Mouse (Mus musculus): ENCODE results near the gene Tcf3. TPM values are rescaled to one million over a fixed set of nuclear protein-coding genes. Genes with fewer than 3 reads are reported as not detected.

Gene Tcf3
- total and polyA plus RNA-seq, 3 experiments: 125 to 258 TPM; not detected in 1

DNA sequence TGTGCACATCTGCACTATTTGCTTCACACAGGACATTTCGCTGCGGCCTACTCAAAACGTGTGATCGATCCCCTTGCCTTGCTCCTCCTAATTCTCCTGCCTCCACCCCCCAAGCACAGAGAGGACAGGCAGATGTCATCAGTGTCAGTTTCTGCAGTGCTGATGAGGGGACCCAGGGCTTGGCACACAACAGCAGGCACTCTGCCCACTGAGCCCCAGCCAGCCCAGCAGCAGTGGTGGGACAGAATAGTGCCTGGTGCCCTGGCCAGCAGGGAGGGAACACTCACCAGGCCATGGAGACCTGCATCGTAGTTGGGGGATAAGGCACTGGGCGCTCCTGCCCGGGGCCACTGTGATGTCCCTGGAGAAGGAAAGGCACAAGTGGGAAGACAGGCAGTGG is 17.9 kb downstream of the Tcf3 start:
- Histone ChIP-seq H3K9ac (ENCODE audit: control insufficient read depth, low read depth, low read length, poor library complexity, severe bottlenecking) (no peak overlapping the region), H3K27me3 (ENCODE audit: control insufficient read depth in 1 of 2, insufficient read depth in 2 of 2, low read length in 2 of 2) (no peaks in the 10 kb centered on the region), H3K4me3 (ENCODE audit: control insufficient read depth in 1 of 2, insufficient read depth in 1 of 2, low read depth in 2 of 2, low read length in 2 of 2) (no peak overlapping the region), H3K9me3 (replicated peaks; ENCODE audit: insufficient read depth, low read length) (no peaks in the 10 kb centered on the region), H3K27ac (ENCODE audit: control insufficient read depth, low read depth, low read length) (no peak overlapping the region), H3K4me1 (ENCODE audit: control insufficient read depth in 1 of 2, insufficient read depth in 2 of 2, low read length in 2 of 2) (peaks cover 0 to 19% of the 10 kb centered on the region in 2 experiments; a peak in 2 of 4 replicates), H3K79me2 (ENCODE audit: control insufficient read depth, insufficient read depth, low read length, poor library complexity) (no peaks in the 10 kb centered on the region), H3K36me3 (ENCODE audit: control insufficient read depth in 1 of 2, insufficient read depth in 2 of 2, low read length in 2 of 2) (peaks cover 6 to 12% of the 10 kb centered on the region in 2 experiments; a peak in 3 of 4 replicates)
- no peak for DNase-seq (ENCODE audit: low read depth, low spot score)
- TF ChIP-seq ZMIZ1 (IDR thresholded peaks at IDR 0.05; ENCODE audit: low read depth, low read length) (no peak), CHD1 (IDR thresholded peaks at IDR 0.05; ENCODE audit: low read depth, low read length) (no peak), USF2 (IDR thresholded peaks at IDR 0.05; ENCODE audit: borderline replicate concordance in 1 of 2, insufficient read depth in 1 of 2, low read depth in 1 of 2, low read length in 2 of 2) (no peak), GABPA (IDR thresholded peaks at IDR 0.05; ENCODE audit: low read depth, low read length) (no peak), EP300 (IDR thresholded peaks at IDR 0.05; ENCODE audit: low read depth in 1 of 2, low read length in 2 of 2) (no peak), MYC (IDR thresholded peaks at IDR 0.05; ENCODE audit: low read depth, low read length) (no peak), ZNF384 (IDR thresholded peaks at IDR 0.05; ENCODE audit: low read depth, low read length) (no peak), TBP (IDR thresholded peaks at IDR 0.05; ENCODE audit: low read depth, low read length) (no peak), POLR2A (IDR thresholded peaks at IDR 0.05; ENCODE audit: control insufficient read depth in 1 of 2, insufficient read depth in 1 of 2, low read depth in 1 of 2, low read length in 2 of 2, poor library complexity in 1 of 2) (no peak), UBTF (IDR thresholded peaks at IDR 0.05; ENCODE audit: borderline replicate concordance, insufficient read depth, low read depth, low read length) (no peak), CTCF (IDR thresholded peaks at IDR 0.05 in 2 of 3, conservative IDR thresholded peaks at IDR 0.05 in 1 of 3; ENCODE audit: control insufficient read depth in 1 of 3, insufficient read depth in 1 of 3, low read depth in 2 of 3, low read length in 3 of 3, poor library complexity in 1 of 3, severe bottlenecking in 1 of 3) (no peak)

DNA sequence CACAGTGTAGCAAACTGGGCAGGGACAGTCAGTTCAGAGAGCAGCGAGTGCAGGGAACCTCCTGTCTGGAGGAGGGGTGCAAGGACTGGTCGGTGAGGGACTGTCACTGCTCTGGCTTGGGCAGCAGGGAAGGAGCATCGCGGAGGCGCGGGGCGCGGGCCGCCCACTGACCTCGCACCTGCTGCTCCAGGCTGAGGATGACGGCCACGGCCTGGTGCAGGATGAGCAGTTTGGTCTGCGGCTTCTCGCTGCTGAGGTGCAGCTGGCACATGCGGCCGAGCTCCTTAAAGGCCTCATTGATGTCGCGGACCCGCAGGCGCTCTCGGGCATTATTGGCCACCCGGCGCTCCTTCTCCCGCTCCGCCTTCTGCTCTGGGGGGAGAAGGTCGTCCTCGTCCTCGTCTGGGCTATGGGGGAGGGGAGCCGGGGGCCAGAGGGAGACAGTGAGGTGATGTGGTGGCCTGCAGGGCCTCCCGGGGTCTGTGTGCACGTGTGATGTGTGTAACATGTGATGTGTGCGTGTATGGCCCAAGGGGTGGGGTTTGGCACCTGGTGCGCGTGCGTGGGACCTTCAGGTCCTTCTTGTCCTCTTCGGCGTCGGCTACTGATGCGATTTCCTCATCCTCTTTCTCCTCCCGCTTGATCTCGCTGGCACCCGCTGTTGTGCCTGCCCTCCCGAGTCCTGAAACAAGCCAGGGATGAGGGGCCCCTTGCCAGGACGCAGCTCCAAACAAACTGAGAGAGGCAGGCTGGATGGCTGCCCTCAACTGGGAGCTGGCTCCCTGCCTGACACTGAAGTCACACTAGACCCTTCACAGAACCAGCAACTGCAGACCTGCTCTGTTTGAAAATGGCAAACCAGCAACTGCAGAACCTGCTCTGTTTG is 20.5 kb downstream of the Tcf3 start:
- H3K27ac ChIP-seq (ENCODE audit: control insufficient read depth, low read depth, low read length): no peak overlapping the region
- no peak for DNase-seq (ENCODE audit: low read depth, low spot score)
- H3K4me3 ChIP-seq (ENCODE audit: control insufficient read depth in 1 of 2, insufficient read depth in 1 of 2, low read depth in 2 of 2, low read length in 2 of 2): no peak overlapping the region
- H3K9ac ChIP-seq (ENCODE audit: control insufficient read depth, low read depth, low read length, poor library complexity, severe bottlenecking): no peak overlapping the region
- no peaks in the 10 kb centered on the region for H3K79me2 ChIP-seq (ENCODE audit: control insufficient read depth, insufficient read depth, low read length, poor library complexity)
- no peaks in the 10 kb centered on the region for H3K9me3 ChIP-seq (replicated peaks; ENCODE audit: insufficient read depth, low read length)
- H3K27me3 ChIP-seq (ENCODE audit: control insufficient read depth in 1 of 2, insufficient read depth in 2 of 2, low read length in 2 of 2): no peaks in the 10 kb centered on the region
- H3K4me1 ChIP-seq (ENCODE audit: control insufficient read depth in 1 of 2, insufficient read depth in 2 of 2, low read length in 2 of 2): peaks cover 2 to 8% of the 10 kb centered on the region in 2 experiments; a peak in 3 of 4 replicates
- TF ChIP-seq POLR2A (IDR thresholded peaks at IDR 0.05; ENCODE audit: control insufficient read depth in 1 of 2, insufficient read depth in 1 of 2, low read depth in 1 of 2, low read length in 2 of 2, poor library complexity in 1 of 2) (no peak), POLR2AphosphoS5 (IDR thresholded peaks at IDR 0.05; ENCODE audit: borderline replicate concordance, low read depth, low read length) (no peak), ZMIZ1 (IDR thresholded peaks at IDR 0.05; ENCODE audit: low read depth, low read length) (no peak), CTCF (IDR thresholded peaks at IDR 0.05 in 2 of 3, conservative IDR thresholded peaks at IDR 0.05 in 1 of 3; ENCODE audit: control insufficient read depth in 1 of 3, insufficient read depth in 1 of 3, low read depth in 2 of 3, low read length in 3 of 3, poor library complexity in 1 of 3, severe bottlenecking in 1 of 3) (no peak), ZKSCAN1 (IDR thresholded peaks at IDR 0.05; ENCODE audit: low read depth, low read length) (no peak), EP300 (IDR thresholded peaks at IDR 0.05; ENCODE audit: low read depth in 1 of 2, low read length in 2 of 2) (no peak), ELF1 (IDR thresholded peaks at IDR 0.05; ENCODE audit: low read depth, low read length) (no peak), TBP (IDR thresholded peaks at IDR 0.05; ENCODE audit: low read depth, low read length) (no peak), USF2 (IDR thresholded peaks at IDR 0.05; ENCODE audit: borderline replicate concordance in 1 of 2, insufficient read depth in 1 of 2, low read depth in 1 of 2, low read length in 2 of 2) (no peak), USF1 (IDR thresholded peaks at IDR 0.05; ENCODE audit: low read depth, low read length) (no peak), CHD2 (IDR thresholded peaks at IDR 0.05; ENCODE audit: low read length) (no peak), POLR2AphosphoS2 (IDR thresholded peaks at IDR 0.05; ENCODE audit: low read length) (no peak)
- peaks cover 2 to 5% of the 10 kb centered on the region in 2 experiments; a peak in 3 of 4 replicates for H3K36me3 ChIP-seq (ENCODE audit: control insufficient read depth in 1 of 2, insufficient read depth in 2 of 2, low read length in 2 of 2)
